ENCODE assay signal across 21 mouse cellular contexts in genomic region chr10:111637084-111637735, GRCm38 (mm10).
DNase-seq lines count a peak whose midpoint lies in the region; TF ChIP-seq lines count a peak whose summit lies in the region.
"Had no signal": no experiment of that assay in that cellular context is flagged by ENCODE, and none has a peak within 500 bp of the region (broad histone marks: within the 10 kb centered on the region; RNA-seq: fewer than 3 reads in every experiment).

No protein-coding gene starts in this region.

- no peaks in the 10 kb centered on the region for H3K4me1 ChIP-seq in liver, adult 2 months (ENCODE audit: control insufficient read depth, insufficient read depth, low read length)
- H3K4me1 ChIP-seq: forebrain, embryonic 15.5 days; heart, embryonic 15.5 days; hindbrain, embryonic 10.5 days had no signal

- 64% methylated on average over 12 of the region's 12 CpGs for WGBS in liver, adult 2 months

- no peak overlapping the region for H3K27ac ChIP-seq in liver, adult 2 months (replicated peaks; ENCODE audit: insufficient read depth, low read depth, low read length)
- H3K27ac ChIP-seq: embryonic facial prominence, embryonic 10.5 days; forebrain, embryonic 15.5 days; heart, adult 2 months; heart, embryonic 15.5 days; hindbrain, embryonic 10.5 days; hindbrain, embryonic 14.5 days had no signal

- TF ChIP-seq CTCF in liver, adult 2 months (IDR thresholded peaks at IDR 0.05; ENCODE audit: low read depth, low read length): no peak

- no peak overlapping the region for H3K4me3 ChIP-seq in liver, adult 2 months (ENCODE audit: insufficient read depth, low read depth, low read length)
- H3K4me3 ChIP-seq: embryonic facial prominence, embryonic 10.5 days; erythroblast, embryonic 14.5 days; forebrain, embryonic 15.5 days; heart, adult 2 months; heart, embryonic 15.5 days; hindbrain, embryonic 10.5 days had no signal

- no peaks in the 10 kb centered on the region for H3K27me3 ChIP-seq in liver, adult 2 months (ENCODE audit: control insufficient read depth, insufficient read depth, low read length)
- H3K27me3 ChIP-seq: forebrain, embryonic 15.5 days; heart, embryonic 15.5 days had no signal

- TF ChIP-seq POLR2A in liver, adult 2 months (IDR thresholded peaks at IDR 0.05; ENCODE audit: extremely low read depth, insufficient read depth, low read length): no peak

- no peak overlapping the region for H3K9ac ChIP-seq in liver, adult 2 months (ENCODE audit: low read depth, low read length)
- H3K9ac ChIP-seq: forebrain, embryonic 15.5 days; heart, embryonic 15.5 days; hindbrain, embryonic 14.5 days had no signal

- peak; percentile 24 for DNase-seq in liver, adult 2 months (ENCODE audit: extremely low read depth, low read depth, low spot score)
- DNase-seq in liver: no peak
- peak; percentile 21 for DNase-seq in 3T3-L1 (ENCODE audit: low read depth, low spot score)
- DNase-seq in NIH3T3 (ENCODE audit: low read depth): peak; percentile 52
- peak; percentile 28 for DNase-seq in gonadal fat pad, adult 2 months (ENCODE audit: low read depth)
- no peak for DNase-seq in cerebellum, postnatal 36 days
- DNase-seq in layer of hippocampus, postnatal 10 days (ENCODE audit: low spot score in 2 of 2): no peak
- no peak for DNase-seq in heart, postnatal 36 days
- DNase-seq: adrenal gland, postnatal 14 days; cerebellum, adult 18-20 months; cerebellum, adult 9-11 months; gastrocnemius, postnatal 10 days; heart, adult 2 months; heart, postnatal 14 days had no signal

- no peaks in the 10 kb centered on the region for H3K79me2 ChIP-seq in liver, adult 2 months (ENCODE audit: control insufficient read depth, insufficient read depth, low read length)

- intact Hi-C loops in heart, postnatal 36 days (cut with DNase I): loop anchor here (5.0 kb wide), 1 partner anchor 135 kb away; no protein-coding TSS in a partner anchor

- no peaks in the 10 kb centered on the region for H3K36me3 ChIP-seq in liver, adult 2 months (ENCODE audit: control insufficient read depth, insufficient read depth, low read length)
- H3K36me3 ChIP-seq: embryonic facial prominence, embryonic 10.5 days; forebrain, embryonic 15.5 days; G1E; heart, embryonic 15.5 days; hindbrain, embryonic 10.5 days had no signal

Comparison
In these comparisons a context has a peak if more than half of its experiments do, and no peak if none do; other contexts are left out.
1. DNase-seq: peak in liver, adult 2 months (single experiment), 3T3-L1 (single experiment), NIH3T3 (single experiment) and gonadal fat pad, adult 2 months (single experiment); none in liver (single experiment), cerebellum, postnatal 36 days (0 of 2), layer of hippocampus, postnatal 10 days (0 of 2) and heart, postnatal 36 days (0 of 2).